Mouse (Mus musculus): Measurements from ENCODE around the gene Mdfi.

The Mdfi gene

GRCm38 (mm10) chr17:47847985-47848384, 13.5 kb upstream of the Mdfi start:
- no peak for DNase-seq (ENCODE audit: low spot score)

- no peak for DNase-seq (ENCODE audit: low spot score)
These were observed 11.1 kb upstream of the Mdfi start for GRCm38 (mm10) chr17:47845609-47846008.

- no peak for DNase-seq (ENCODE audit: low spot score)
These were observed 9.0 kb upstream of the Mdfi start for GRCm38 (mm10) chr17:47843465-47843864.

GRCm38 (mm10) chr17:47841931-47842623, 7.6 kb upstream of the Mdfi start:
- DNase-seq (ENCODE audit: low spot score) = no peak

- DNase-seq (ENCODE audit: low spot score) = no peak
These were observed 7.0 kb upstream of the Mdfi start for GRCm38 (mm10) chr17:47841521-47841920.

- no peak for DNase-seq (ENCODE audit: low spot score)
These were observed 3.3 kb upstream of the Mdfi start for GRCm38 (mm10) chr17:47837808-47838207.

GRCm38 (mm10) chr17:47833628-47834481, 636 bp downstream of the Mdfi start:
- no peak for DNase-seq (ENCODE audit: low spot score)

GRCm38 (mm10) chr17:47833029-47833627, 1.4 kb downstream of the Mdfi start:
- DNase-seq (ENCODE audit: low spot score) = peak; percentile 83

- no peak for DNase-seq (ENCODE audit: low spot score)
These were observed 1.9 kb downstream of the Mdfi start for GRCm38 (mm10) chr17:47832501-47833028.

- DNase-seq (ENCODE audit: low spot score) = no peak
These were observed 2.7 kb downstream of the Mdfi start for GRCm38 (mm10) chr17:47831772-47832171.

GRCm38 (mm10) chr17:47831161-47831560, 3.3 kb downstream of the Mdfi start:
- DNase-seq (ENCODE audit: low spot score) = no peak

- no peak for DNase-seq (ENCODE audit: low spot score)
These were observed 13.2 kb downstream of the Mdfi start for GRCm38 (mm10) chr17:47821339-47821738.

GRCm38 (mm10) chr17:47818038-47818725, 16.3 kb downstream of the Mdfi start:
- no peak for DNase-seq (ENCODE audit: low spot score)

GRCm38 (mm10) chr17:47815446-47815845, 19.0 kb downstream of the Mdfi start:
- DNase-seq (ENCODE audit: low spot score) = no peak

- DNase-seq (ENCODE audit: low spot score) = no peak
These were observed 20.0 kb downstream of the Mdfi start for GRCm38 (mm10) chr17:47814496-47814895.

- no peak for DNase-seq (ENCODE audit: low spot score)
These were observed 20.9 kb downstream of the Mdfi start for GRCm38 (mm10) chr17:47813616-47814015.

GRCm38 (mm10) chr17:47812200-47812599, 22.3 kb downstream of the Mdfi start:
- DNase-seq (ENCODE audit: low spot score) = no peak

- DNase-seq (ENCODE audit: low spot score) = no peak
These were observed 23.2 kb downstream of the Mdfi start for GRCm38 (mm10) chr17:47811265-47811800.

GRCm38 (mm10) chr17:47806230-47806629, 28.3 kb downstream of the Mdfi start:
- DNase-seq (ENCODE audit: low spot score) = no peak

GRCm38 (mm10) chr17:47805047-47805835, 29.2 kb downstream of the Mdfi start:
- DNase-seq (ENCODE audit: low spot score) = peak; percentile 66

- no peak for DNase-seq (ENCODE audit: low spot score)
These were observed 30.8 kb downstream of the Mdfi start for GRCm38 (mm10) chr17:47803662-47804061.

Data from yolk sac, embryonic 10.5 days (tissue).